Mouse (Mus musculus): Measurements from ENCODE around the gene Gm5941.
"Not testable (repeated sequence)": the region's sequence is repeated elsewhere in the genome, so short reads cannot be mapped to it uniquely, and the experiment has no call there.

The Gm5941 gene

DNA sequence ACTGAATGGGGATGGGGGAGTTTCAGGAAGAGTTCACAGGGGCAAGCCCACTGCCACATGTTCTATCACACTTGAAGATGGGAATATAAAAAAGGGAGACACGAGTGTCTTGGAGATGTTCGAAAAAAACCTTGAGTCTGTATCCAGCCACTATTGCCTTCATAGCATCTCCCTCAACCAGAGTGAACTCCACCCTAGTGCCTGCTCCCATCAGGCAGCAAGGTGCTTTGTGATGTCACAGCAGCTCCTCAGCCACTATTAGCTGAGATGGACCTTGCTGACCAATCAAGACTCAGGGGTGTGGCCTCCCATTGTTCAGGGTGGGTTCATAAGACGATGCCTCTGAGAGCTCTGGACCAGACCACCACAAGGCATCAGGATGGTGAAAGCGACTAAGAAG is at the start of gene Gm5941:
Gene Gm5941 (plus strand): TSS at position 301 of the 400 bp plus-strand sequence.
- not testable (repeated sequence) for DNase-seq

DNA sequence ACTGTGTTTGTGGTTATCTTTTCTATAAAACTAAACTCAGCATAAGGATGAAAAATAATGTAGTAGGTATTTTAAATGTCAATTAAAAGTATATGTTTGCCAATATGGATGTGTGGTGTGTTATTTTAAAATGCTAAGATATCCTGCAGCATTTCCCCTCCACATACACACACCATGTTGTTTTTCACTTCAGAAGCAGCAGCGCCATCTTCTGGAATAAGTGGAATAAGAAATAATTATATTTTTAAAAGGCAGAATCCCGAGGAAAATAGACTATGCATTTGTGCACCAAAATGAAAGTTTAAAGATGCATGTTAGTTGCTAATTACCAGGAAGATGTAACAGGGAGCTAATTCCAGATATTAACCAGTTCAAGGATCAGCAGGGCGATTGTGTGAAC is 29.3 kb upstream of the Gm5941 start:
- no peak for DNase-seq

DNA sequence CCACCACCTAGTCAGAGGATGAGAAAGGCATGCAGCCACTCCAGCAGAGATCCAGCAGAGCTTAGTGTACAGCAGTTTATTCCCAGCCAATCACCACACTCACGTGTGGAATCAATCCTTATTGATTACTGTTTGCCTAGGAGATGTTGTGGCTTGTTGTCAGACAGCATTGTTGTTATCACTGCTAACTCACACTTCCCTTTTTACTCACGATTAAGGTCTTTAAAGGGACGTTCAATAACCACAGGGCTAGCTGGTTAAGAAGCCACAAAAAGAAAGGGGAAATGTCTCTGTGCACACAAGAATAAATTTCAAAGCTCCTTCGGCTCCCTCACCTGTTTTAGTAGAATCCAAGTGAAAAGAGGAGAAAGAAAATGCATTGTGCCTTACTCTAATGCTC is 25.0 kb upstream of the Gm5941 start:
- no peak for DNase-seq

DNA sequence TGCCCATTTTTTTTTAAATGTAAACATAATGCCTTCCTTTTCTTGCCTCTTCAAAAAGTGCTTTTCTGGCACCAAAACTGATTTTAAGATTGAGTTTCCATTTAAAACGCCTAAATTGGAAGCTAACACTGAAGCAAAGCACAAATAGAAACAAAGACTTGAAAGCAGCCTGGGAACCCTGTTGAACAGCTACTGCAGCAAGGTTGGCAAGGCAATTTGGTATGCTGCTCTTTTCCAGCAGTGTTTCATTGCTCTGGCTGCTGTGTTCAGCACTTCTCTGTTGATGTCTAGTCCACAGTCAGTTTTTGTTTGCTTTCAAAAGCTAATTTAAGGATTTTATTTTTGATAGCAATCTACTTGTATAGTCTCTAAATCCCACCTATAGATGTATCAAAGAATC is 8.5 kb downstream of the Gm5941 start:
- no peak for DNase-seq

DNA sequence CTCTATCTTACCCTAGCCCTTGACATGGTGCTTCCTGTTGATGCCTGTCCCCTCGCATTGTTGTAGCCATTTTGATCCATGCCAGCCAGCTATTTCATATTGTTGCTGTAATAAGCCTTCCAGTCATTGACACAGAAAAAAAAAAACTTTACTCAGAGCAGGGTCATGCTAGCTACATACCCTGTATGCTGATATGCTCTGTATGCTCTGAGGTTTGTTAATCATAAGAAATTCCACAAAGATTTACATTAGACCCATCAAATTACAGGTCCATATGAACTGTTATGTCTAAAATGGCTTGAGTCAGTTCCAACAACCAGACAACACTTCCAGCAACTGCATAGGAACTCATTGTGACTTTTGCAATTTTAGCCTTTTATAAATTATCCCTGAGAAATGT is 38.1 kb downstream of the Gm5941 start:
- no peak for DNase-seq
